Mouse (Mus musculus) embryo, embryonic 10 days (tissue): ENCODE measurements around the gene Olfr1053.
"Not testable (repeated sequence)": the region's sequence is repeated elsewhere in the genome, so short reads cannot be mapped to it uniquely, and the experiment has no call there.

Source experiments
- DNase-seq: peaks from one replicate; pipeline ENCODE4 v3.0.0-alpha.2; 2015; ENCODE audit warnings: low spot score

The Olfr1053 gene

GRCm38 (mm10) chr2:86315184-86315583 is at the start of gene Olfr1053:
TSS of gene Olfr1053 (minus strand) at chr2:86315284.
- DNase-seq, result no peak

DNA sequence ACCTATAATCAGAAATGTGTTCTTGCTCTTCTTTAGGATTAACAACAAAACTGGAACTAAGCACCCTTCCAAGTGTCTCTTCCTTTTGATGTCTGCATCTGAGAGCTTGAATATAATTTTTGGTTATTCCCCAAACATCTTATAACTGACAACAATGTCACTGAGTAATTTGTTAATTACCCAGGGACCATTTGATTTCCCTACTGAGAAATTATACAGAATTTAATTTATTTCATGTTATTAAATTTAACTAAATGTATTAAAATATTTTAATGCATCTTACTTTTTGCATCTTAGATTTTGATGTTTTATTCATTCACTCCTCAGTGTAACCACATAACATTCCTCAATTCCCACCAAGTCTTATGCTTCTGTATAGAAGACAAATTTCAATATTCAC is 47.3 kb upstream of the Olfr1053 start, which contains the start of gene Olfr1056:
TSS of gene Olfr1056 (minus strand) at position 101 of the 400 bp plus-strand sequence.
- DNase-seq, result no peak

GRCm38 (mm10) chr2:86351751-86352150 is 36.7 kb upstream of the Olfr1053 start:
- DNase-seq, result not testable (repeated sequence)

DNA sequence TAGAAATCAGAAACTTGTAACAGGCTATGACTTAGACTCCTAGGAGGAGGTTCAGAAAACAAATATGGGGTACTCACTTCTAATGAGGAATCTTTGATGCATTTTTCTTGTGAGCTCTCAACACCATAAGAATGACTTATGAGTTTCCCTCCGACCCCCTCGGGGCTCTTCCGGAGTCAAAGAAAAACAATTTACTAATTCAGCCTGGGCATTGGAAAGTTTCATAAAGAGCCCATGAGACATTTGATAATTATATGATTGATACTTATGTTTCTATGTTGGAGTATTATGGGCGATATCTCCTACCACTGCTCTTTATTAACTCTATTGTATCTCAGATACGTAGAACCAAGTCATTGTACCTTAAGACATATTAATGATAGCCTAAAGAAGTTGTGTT is 35.1 kb upstream of the Olfr1053 start, which contains the start of gene Olfr1055:
TSS of gene Olfr1055 (minus strand) at position 101 of the 400 bp plus-strand sequence.
- DNase-seq, result no peak

GRCm38 (mm10) chr2:86335333-86335732 is 20.2 kb upstream of the Olfr1053 start, which contains the start of gene Olfr1054:
TSS of gene Olfr1054 (minus strand) at chr2:86335433.
- DNase-seq, result no peak

- no peak for DNase-seq
Observed at GRCm38 (mm10) chr2:86292155-86292554, 22.9 kb downstream of the Olfr1053 start, which contains the start of gene Olfr1052. TSS of gene Olfr1052 (plus strand) at chr2:86292455.

DNA sequence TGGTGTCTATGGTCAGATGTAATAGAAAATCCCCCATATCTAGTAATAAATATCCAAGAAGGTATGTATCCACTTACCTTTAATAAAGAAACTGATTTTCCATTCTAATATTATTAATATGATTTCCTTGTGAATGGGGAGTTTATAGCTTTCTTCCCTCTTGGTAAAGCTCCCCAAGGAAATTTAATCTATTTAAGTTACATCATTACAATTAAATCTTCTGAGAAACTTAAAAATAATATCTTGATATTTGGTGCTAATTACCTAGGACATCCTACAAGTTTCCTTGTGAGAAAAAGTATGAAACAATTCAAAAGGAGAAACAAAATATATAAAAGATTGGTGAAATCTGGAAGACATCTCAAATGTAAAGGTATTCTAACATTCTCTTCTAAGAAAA is 36.1 kb downstream of the Olfr1053 start, which contains the start of gene Olfr1051:
TSS of gene Olfr1051 (minus strand) at position 101 of the 400 bp plus-strand sequence.
- not testable (repeated sequence) for DNase-seq
